Mouse (Mus musculus) mature B cell (primary cell): ENCODE results near the gene Slc43a3.

ENCODE experiments used
- in situ Hi-C: fragments of 300-500 bp; cut with MboI; formaldehyde crosslinking; loops from 2 replicates; pipeline ENCODE4 v1.14.3; 2019

Slc43a3 gene

GRCm38 (mm10) chr2:84937491-84938150, 1.2 kb downstream of the Slc43a3 start:
- in situ Hi-C loops: no loop called here

- in situ Hi-C loops: no loop called here
These were observed 2.0 kb downstream of the Slc43a3 start for GRCm38 (mm10) chr2:84938249-84938946.

GRCm38 (mm10) chr2:84939306-84939705, 2.9 kb downstream of the Slc43a3 start:
- in situ Hi-C loops: no loop called here

DNA sequence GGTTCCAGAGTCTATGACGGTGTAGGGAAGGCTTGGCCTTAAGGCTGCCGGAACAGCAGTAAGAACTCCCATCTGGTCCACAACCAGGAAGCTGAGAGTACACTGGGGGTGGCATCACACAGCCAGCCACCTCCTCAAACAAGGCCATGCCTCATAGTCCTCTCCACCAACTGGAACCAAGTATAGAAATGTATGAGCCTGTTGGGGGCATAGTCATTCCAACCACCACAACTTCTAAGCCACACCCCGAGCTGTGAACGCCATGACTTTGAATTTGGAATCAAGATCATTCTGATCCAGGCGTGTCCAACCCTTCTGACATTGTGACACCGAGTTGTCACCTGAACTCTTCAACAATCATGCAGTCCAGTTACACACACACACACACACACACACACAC, 3.3 kb downstream of the Slc43a3 start:
- in situ Hi-C loops: no loop called here

DNA sequence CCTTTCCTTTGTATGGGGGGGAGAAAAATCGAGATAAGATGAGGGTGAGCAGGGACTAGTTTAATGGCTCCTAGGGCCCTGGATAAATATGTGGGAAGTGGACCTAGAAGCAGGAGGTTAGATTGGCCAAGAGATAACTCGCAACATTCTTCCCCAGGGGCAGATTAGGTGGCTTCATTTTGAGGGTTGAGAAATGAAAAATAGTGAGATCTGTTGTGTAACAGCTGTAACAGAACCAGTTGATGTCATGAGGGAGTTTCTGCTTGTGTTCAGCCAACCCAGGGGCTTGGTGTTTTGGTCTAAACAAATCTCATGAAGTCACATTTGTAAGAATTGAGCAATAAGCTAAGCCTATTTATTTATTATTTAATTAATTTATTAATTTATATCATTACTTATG, 5.0 kb downstream of the Slc43a3 start:
- in situ Hi-C loops: no loop called here

- in situ Hi-C loops: no loop called here
These were observed 5.4 kb downstream of the Slc43a3 start for GRCm38 (mm10) chr2:84941795-84942194.

DNA sequence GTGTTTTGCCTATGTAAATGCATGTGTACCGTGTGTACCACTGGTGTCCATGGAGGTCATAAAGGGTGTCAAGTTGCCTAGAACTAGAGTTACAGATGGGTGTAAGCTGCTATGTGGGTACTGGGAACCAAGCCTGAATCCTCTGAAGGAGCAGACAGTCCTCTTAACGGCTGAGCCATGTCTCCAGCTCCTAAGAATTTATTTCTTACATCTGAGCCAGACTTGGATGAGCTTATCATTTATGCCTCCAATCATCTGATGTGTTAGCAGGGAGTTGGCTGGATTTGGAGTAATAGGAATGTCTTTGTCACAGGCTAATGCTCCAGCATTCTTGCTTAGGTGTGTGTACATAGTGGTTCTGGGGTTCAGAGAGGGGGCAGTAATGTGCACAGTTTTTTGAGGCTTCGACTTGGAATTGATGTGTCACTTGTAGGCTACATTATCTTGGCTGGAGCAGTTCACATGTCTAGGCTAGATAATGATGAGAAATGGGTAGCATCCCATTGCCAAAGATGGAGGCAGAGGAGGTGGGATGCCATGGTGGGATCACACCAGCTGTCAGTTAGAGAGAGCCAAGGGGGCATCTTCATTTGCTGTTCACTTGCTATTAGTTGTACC, 10.9 kb downstream of the Slc43a3 start:
- in situ Hi-C loops: no loop called here

GRCm38 (mm10) chr2:84948252-84948651, 11.9 kb downstream of the Slc43a3 start:
- in situ Hi-C loops: no loop called here

- in situ Hi-C loops: no loop called here
These were observed 12.3 kb downstream of the Slc43a3 start for GRCm38 (mm10) chr2:84948721-84949120.

- in situ Hi-C loops: no loop called here
These were observed 14.6 kb downstream of the Slc43a3 start for GRCm38 (mm10) chr2:84951027-84951426.

DNA sequence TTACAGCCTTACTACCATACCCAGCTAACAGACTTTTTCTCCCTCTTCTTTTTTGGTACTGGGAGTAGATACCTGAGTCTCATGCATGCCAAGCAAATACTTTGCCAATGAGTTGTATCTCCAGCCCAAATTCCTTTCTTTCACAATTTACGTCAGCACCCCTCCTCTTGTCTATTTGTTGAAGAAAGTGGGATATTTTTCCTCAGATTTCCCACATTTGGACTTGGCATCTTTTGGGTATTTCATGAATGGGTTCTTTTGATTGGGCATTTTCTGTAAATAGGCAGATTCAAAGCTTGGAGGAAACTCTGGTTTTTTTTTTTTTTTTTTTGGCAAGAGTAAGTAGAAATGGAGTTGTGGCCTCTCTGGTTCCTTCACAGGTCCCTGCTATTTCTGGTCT, 15.9 kb downstream of the Slc43a3 start:
- in situ Hi-C loops: no loop called here

DNA sequence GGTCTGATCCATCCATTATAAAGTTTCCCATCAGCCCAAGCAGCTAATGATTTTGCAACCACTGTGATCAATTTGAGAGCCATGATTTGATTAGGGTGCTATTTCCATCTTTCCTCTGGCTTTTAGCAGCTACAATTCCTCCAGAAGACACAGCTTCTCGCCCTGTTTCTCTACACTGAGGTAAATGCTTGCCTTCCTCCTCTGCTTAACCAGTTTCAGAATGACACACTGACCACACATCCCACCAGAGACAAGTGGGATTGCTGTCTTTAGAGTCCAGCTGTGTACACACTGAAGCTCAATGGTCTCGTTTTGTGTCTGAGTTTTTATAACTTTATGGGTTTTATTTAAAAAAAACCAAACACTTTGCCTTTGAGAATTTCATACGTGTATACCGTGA, 16.3 kb downstream of the Slc43a3 start:
- in situ Hi-C loops: no loop called here

GRCm38 (mm10) chr2:84955435-84955834, 19.1 kb downstream of the Slc43a3 start:
- in situ Hi-C loops: loop anchor here (5.0 kb wide), 1 partner anchor 52 kb away; no protein-coding TSS in a partner anchor

- in situ Hi-C loops: loop anchor here (5.0 kb wide), 1 partner anchor 51 kb away; no protein-coding TSS in a partner anchor
These were observed 19.9 kb downstream of the Slc43a3 start for GRCm38 (mm10) chr2:84956274-84956673.

DNA sequence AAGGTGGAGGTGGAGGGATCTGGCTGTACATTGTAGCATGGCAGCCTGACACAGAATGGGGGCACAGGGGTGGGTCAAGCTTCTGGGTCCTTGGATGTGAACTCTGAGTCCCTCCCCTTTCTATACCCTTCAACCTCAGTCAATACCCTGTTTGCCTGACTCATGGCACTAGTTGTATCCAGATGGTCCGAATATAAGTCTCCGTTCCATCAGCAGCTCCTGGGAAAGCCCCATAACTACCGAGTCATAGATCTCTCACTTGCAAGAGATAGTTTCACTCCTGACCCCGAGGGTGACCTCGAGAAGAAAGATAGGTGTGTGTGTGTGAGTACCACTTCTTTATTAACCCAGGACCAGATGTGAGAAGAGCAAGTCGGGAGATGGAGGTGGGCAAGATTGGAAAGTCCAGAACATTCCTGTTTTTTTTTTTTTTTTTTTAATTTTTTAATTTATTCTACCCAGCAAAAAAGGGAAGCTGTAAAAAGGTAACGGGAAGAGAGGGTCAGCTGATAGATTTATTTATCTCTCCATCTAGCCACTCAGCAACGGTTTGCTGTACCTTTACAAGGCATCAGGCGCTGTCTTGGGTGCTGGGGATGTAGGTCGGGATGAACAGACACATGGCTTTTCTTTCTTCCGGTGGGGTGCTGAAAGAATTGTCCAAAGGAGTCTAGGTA, 22.3 kb downstream of the Slc43a3 start:
- in situ Hi-C loops: loop anchor here (5.0 kb wide), 1 partner anchor 49 kb away; no protein-coding TSS in a partner anchor

DNA sequence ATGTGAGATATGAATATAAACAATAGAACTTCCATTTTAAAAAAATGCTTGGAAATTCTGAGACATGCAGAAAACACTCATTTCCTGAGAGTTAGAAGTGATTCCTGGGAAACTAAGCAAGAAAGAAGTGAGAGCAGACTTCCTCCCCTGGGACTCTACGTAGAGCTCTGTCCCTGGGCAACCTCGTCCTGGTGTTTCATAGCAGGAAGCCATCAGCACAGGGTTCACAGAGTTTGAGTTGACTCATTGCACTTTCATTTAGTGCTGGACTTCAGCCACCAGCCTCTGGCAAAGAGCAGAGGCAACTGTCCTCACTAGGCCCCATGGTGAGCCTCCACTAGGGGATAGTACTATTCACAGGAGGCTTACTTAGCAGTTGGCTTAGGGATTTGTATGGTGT, 24.9 kb downstream of the Slc43a3 start:
- in situ Hi-C loops: no loop called here

- in situ Hi-C loops: no loop called here
These were observed 25.5 kb downstream of the Slc43a3 start for GRCm38 (mm10) chr2:84961901-84962300.

DNA sequence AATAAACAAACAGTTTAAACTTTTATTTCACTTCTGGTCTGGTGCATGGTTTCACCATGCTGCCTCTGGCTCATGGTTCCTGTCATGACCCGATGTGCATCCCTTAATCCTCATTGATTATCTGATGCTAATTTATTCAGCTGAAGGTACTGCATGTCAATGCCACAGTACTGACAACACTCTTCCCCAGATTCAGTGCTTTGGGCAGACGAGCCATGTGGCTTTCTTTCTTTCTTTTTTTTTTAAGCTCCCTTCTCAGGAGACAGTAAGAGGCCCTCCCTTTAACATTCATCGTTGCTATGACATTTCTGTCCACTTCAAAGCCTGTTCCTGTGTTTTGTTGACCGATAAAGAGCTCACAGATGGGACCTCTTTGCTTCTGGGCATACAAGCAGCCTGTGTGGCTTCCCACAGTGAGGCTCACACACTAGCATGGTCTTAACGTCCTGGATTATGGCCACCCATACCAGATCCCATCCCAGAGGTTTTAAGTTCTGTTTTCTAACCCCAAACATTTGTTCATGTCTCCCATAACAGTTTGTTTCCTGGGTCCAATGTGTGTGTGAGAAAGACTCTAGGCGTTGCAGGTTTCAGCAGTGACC, 26.6 kb downstream of the Slc43a3 start:
- in situ Hi-C loops: no loop called here

DNA sequence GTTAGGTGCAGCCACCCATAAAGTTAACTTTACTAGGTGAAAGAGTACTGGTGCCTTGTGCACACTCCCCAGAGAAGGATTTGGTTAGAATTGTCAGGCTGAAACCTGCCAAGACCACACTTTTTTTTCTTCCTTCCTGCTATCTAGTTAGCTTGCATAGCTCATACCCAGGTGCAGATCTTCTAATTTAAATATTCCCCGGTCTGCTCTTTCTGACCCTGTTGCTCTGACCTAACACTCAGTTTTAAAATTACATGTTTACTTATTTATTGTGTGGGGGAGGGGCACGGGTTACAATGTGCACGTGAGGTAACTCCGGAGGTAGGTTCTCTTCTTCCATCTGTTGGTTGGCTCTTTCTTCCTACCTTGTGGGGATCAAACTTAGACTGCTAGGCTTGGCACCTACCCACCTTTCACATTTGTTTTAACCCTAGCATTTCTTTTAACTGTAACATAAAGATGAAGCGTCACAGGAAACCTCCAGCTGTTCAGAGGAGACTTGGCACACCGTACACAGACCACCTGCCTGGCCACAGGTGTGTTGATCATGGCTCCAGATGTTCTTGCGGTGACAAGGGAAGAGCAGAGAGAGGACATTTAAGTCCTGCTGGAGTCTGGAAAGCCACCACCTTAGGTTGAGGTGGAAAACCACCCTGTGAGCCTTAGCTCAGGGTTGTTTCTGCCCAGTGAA, 27.9 kb downstream of the Slc43a3 start:
- in situ Hi-C loops: no loop called here

- in situ Hi-C loops: no loop called here
These were observed 31.1 kb downstream of the Slc43a3 start for GRCm38 (mm10) chr2:84967318-84967991.

DNA sequence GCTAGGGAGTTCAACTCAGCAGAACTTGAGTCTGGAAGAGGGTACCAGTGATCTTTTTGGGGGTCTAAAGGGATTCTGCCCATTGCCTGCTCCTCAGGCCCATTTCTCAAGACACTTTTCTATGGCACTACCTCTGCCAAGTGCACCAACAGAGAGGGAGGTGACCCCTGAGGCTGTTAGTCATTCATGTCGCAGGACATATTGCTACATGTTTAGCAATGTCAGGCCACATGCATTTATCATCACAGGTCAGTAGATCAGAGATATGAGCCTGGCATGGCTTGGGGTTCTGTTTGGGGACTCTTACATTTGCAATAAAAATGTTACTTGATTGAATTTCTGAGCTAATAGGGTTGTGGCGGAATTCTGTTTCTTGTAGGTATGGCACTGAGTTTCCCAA, 39.2 kb downstream of the Slc43a3 start:
- in situ Hi-C loops: no loop called here
